Mouse (Mus musculus) kidney, embryonic 14.5 days (tissue): ENCODE results near the gene Olfr1315-ps1. TPM values are rescaled to one million over a fixed set of nuclear protein-coding genes. Genes with fewer than 3 reads are reported as not detected.

Experiments
- ATAC-seq: fragments of 200-750 bp; cut with Nextera tagmentation; 2 replicates; pipeline ENCODE4 v1.8.0; 2017; ENCODE audit warnings: moderate number of reproducible peaks, mild to moderate bottlenecking, moderate TSS enrichment, moderate library complexity; ENCODE audit not compliant: low FRiP score, low TSS enrichment
- H3K27ac ChIP-seq: fragments of 300-500 bp; sonication (generic); 2 replicates; pipeline ENCODE4 v1.5.1; 2014; ENCODE audit warnings: low read depth, mild to moderate bottlenecking, low read length, moderate library complexity, mixed read lengths
- H3K27me3 ChIP-seq: fragments of 300-500 bp; sonication (generic); 2 replicates; pipeline ENCODE4 v1.6.1; 2014; ENCODE audit warnings: mild to moderate bottlenecking, low read length; ENCODE audit not compliant: control insufficient read depth, insufficient read depth
- H3K36me3 ChIP-seq: fragments of 300-500 bp; sonication (generic); 2 replicates; pipeline ENCODE4 v1.6.1; 2014; ENCODE audit warnings: low read length, mixed read lengths; ENCODE audit not compliant: control insufficient read depth, insufficient read depth
- H3K4me1 ChIP-seq: fragments of 300-500 bp; sonication (generic); 2 replicates; pipeline ENCODE4 v1.6.1; 2014; ENCODE audit warnings: low read length, mixed read lengths; ENCODE audit not compliant: control insufficient read depth, insufficient read depth
- H3K4me2 ChIP-seq: fragments of 300-500 bp; sonication (generic); replicated peaks from 2 replicates; pipeline ENCODE4 v1.6.1; 2014; ENCODE audit warnings: low read depth, mild to moderate bottlenecking, low read length
- H3K4me3 ChIP-seq: fragments of 300-500 bp; sonication (generic); 2 replicates; pipeline ENCODE4 v1.5.1; 2014; ENCODE audit warnings: mild to moderate bottlenecking, low read length
- H3K9ac ChIP-seq: fragments of 300-500 bp; sonication (generic); 2 replicates; pipeline ENCODE4 v1.6.1; 2014; ENCODE audit warnings: low read depth, mild to moderate bottlenecking, low read length, moderate library complexity
- H3K9me3 ChIP-seq: fragments of 300-500 bp; sonication (generic); 2 replicates; pipeline ENCODE4 v1.6.1; 2016; ENCODE audit warnings: low read length; ENCODE audit not compliant: control insufficient read depth
- WGBS: fragments of 180-500 bp; shearing (Covaris S2); extraction: QIAGEN DNeasy Blood & Tissue Kit; methylation state at CpG from one replicate; pipeline ENCODE4 v1.1.7; 2014; 5-methylcytosine and 5-hydroxymethylcytosine counted together
- polyA plus RNA-seq: library from polyadenylated mRNA; unstranded; fragments of >200 nt; fragmentation: Nextera tagmentation; extraction: Ambion mirVana; gene quantifications from 2 replicates; pipeline ENCODE4 v1.2.1, GENCODE M21; 2014

Olfr1315-ps1 gene
- polyA plus RNA-seq, result not detected in 2 replicates

- H3K4me1 ChIP-seq, result no peaks in the 10 kb centered on the region
- H3K9ac ChIP-seq, result no peak within 1 kb of the TSS
- no peaks in the 10 kb centered on the region for H3K27me3 ChIP-seq
- H3K4me2 ChIP-seq, result no peak within 1 kb of the TSS
- no peak for ATAC-seq
- H3K9me3 ChIP-seq, result no peaks in the 10 kb centered on the region
- H3K4me3 ChIP-seq, result no peak within 1 kb of the TSS
- 86% methylated on average over 1 of the region's 1 CpGs for WGBS
- H3K36me3 ChIP-seq, result no peaks in the 10 kb centered on the region
- no peak within 1 kb of the TSS for H3K27ac ChIP-seq
These were observed at the start of gene Olfr1315-ps1 for GRCm38 (mm10) chr2:112115340-112115739. Gene Olfr1315-ps1 (minus strand): TSS chr2:112115440.

- no peaks in the 10 kb centered on the region for H3K36me3 ChIP-seq
- H3K9me3 ChIP-seq, result no peaks in the 10 kb centered on the region
- no peak within 1 kb of the TSS for H3K4me2 ChIP-seq
- no peaks in the 10 kb centered on the region for H3K27me3 ChIP-seq
- no peak within 1 kb of the TSS for H3K4me3 ChIP-seq
- no peaks in the 10 kb centered on the region for H3K4me1 ChIP-seq
- ATAC-seq, result no peak
- H3K9ac ChIP-seq, result no peak within 1 kb of the TSS
- no peak within 1 kb of the TSS for H3K27ac ChIP-seq
These were observed 38.7 kb upstream of the Olfr1315-ps1 start, which contains the start of gene Olfr1318 for GRCm38 (mm10) chr2:112153898-112154297. Gene Olfr1318 (plus strand): TSS chr2:112154198.

- Histone ChIP-seq H3K4me3 (no peak within 1 kb of the TSS), H3K27me3 (no peaks in the 10 kb centered on the region), H3K27ac (no peak within 1 kb of the TSS), H3K36me3 (no peaks in the 10 kb centered on the region), H3K9ac (no peak within 1 kb of the TSS), H3K9me3 (no peaks in the 10 kb centered on the region), H3K4me2 (no peak within 1 kb of the TSS), H3K4me1 (no peaks in the 10 kb centered on the region)
- 67% methylated on average over 2 of the region's 2 CpGs for WGBS
- ATAC-seq, result no peak
These were observed 24.8 kb upstream of the Olfr1315-ps1 start, which contains the start of gene Olfr1317 for GRCm38 (mm10) chr2:112140029-112140428. Gene Olfr1317 (plus strand): TSS chr2:112140329.

- no peaks in the 10 kb centered on the region for H3K27me3 ChIP-seq
- no peak within 1 kb of the TSS for H3K27ac ChIP-seq
- no peaks in the 10 kb centered on the region for H3K9me3 ChIP-seq
- H3K4me3 ChIP-seq, result no peak within 1 kb of the TSS
- no peak within 1 kb of the TSS for H3K9ac ChIP-seq
- H3K36me3 ChIP-seq, result no peaks in the 10 kb centered on the region
- no peaks in the 10 kb centered on the region for H3K4me1 ChIP-seq
- H3K4me2 ChIP-seq, result no peak within 1 kb of the TSS
- ATAC-seq, result no peak
- WGBS, result 84% methylated on average over 2 of the region's 2 CpGs
These were observed 19.6 kb upstream of the Olfr1315-ps1 start, which contains the start of gene Olfr1316 for GRCm38 (mm10) chr2:112134877-112135276. Gene Olfr1316 (minus strand): TSS chr2:112134977.

GRCm38 (mm10) chr2:112096681-112097080, 18.6 kb downstream of the Olfr1315-ps1 start, which contains the start of gene Olfr1314:
Gene Olfr1314 (minus strand): TSS chr2:112096781.
- Histone ChIP-seq H3K4me3 (no peak within 1 kb of the TSS), H3K9ac (no peak within 1 kb of the TSS), H3K36me3 (no peaks in the 10 kb centered on the region), H3K4me2 (no peak within 1 kb of the TSS), H3K27ac (no peak within 1 kb of the TSS), H3K9me3 (no peaks in the 10 kb centered on the region), H3K4me1 (no peaks in the 10 kb centered on the region), H3K27me3 (no peaks in the 10 kb centered on the region)
- no peak for ATAC-seq

- Histone ChIP-seq H3K9me3 (no peaks in the 10 kb centered on the region), H3K36me3 (no peaks in the 10 kb centered on the region), H3K9ac (no peak within 1 kb of the TSS), H3K4me3 (no peak within 1 kb of the TSS), H3K4me1 (no peaks in the 10 kb centered on the region), H3K4me2 (no peak within 1 kb of the TSS), H3K27me3 (no peaks in the 10 kb centered on the region), H3K27ac (no peak within 1 kb of the TSS)
- ATAC-seq, result no peak
These were observed 37.5 kb downstream of the Olfr1315-ps1 start, which contains the start of gene Olfr1313 for GRCm38 (mm10) chr2:112077743-112078142. Gene Olfr1313 (minus strand): TSS chr2:112077843.

Other genes starting within 250 kb of the Olfr1315-ps1 start
- gene Olfr1305, start 238.3 kb downstream of the Olfr1315-ps1 start, polyA plus RNA-seq, result not detected in 2 replicates
- not detected in 2 replicates for gene Olfr1306, start 199.2 kb downstream of the Olfr1315-ps1 start, polyA plus RNA-seq
- not detected in 2 replicates for gene Olfr1307, start 166.0 kb downstream of the Olfr1315-ps1 start, polyA plus RNA-seq
- gene Olfr1308, start 150.5 kb downstream of the Olfr1315-ps1 start, polyA plus RNA-seq, result not detected in 2 replicates
- not detected in 2 replicates for gene Olfr1309, start 125.2 kb downstream of the Olfr1315-ps1 start, polyA plus RNA-seq
- not detected in 2 replicates for gene Olfr1310, start 102.7 kb downstream of the Olfr1315-ps1 start, polyA plus RNA-seq
- not detected in 2 replicates for gene Olfr1311, start 91.0 kb downstream of the Olfr1315-ps1 start, polyA plus RNA-seq
- not detected in 2 replicates for gene Olfr1312, start 65.2 kb downstream of the Olfr1315-ps1 start, polyA plus RNA-seq
- not detected in 2 replicates for gene Olfr1313, start 37.6 kb downstream of the Olfr1315-ps1 start, polyA plus RNA-seq
- gene Olfr1314, start 18.7 kb downstream of the Olfr1315-ps1 start, polyA plus RNA-seq, result not detected in 2 replicates
- not detected in 2 replicates for gene Olfr1316, start 19.5 kb upstream of the Olfr1315-ps1 start, polyA plus RNA-seq
- not detected in 2 replicates for gene Olfr1317, start 24.9 kb upstream of the Olfr1315-ps1 start, polyA plus RNA-seq
- gene Olfr1318, start 38.8 kb upstream of the Olfr1315-ps1 start, polyA plus RNA-seq, result 0.09 TPM in 1 of 2 replicates, not detected in the other
- gene Lpcat4, start 124.0 kb upstream of the Olfr1315-ps1 start, polyA plus RNA-seq, result 17.1 and 24.3 TPM in 2 replicates
- gene Nutm1, start 143.9 kb upstream of the Olfr1315-ps1 start, polyA plus RNA-seq, result 0.04 and 0.07 TPM in 2 replicates
- 225 and 322 TPM in 2 replicates for gene Nop10, start 146.5 kb upstream of the Olfr1315-ps1 start, polyA plus RNA-seq
- gene Slc12a6, start 150.4 kb upstream of the Olfr1315-ps1 start, polyA plus RNA-seq, result 6.6 and 12.7 TPM in 2 replicates
- not detected in 2 replicates for gene Gm21985, start 150.9 kb upstream of the Olfr1315-ps1 start, polyA plus RNA-seq